Mouse (Mus musculus): Measurements from ENCODE around the gene Chd4.

Chd4 gene

GRCm38 (mm10) chr6:125139747-125140146 is 44.0 kb downstream of the Chd4 start:
- in situ Hi-C loops (cut with MboI) = no loop called here

GRCm38 (mm10) chr6:125142436-125142835 is 46.7 kb downstream of the Chd4 start:
- in situ Hi-C loops (cut with MboI) = no loop called here

GRCm38 (mm10) chr6:125143128-125143527 is 47.3 kb downstream of the Chd4 start:
- in situ Hi-C loops (cut with MboI) = no loop called here

- in situ Hi-C loops (cut with MboI) = no loop called here
These were observed 48.1 kb downstream of the Chd4 start for GRCm38 (mm10) chr6:125143904-125144303.

- in situ Hi-C loops (cut with MboI) = no loop called here
These were observed 49.2 kb downstream of the Chd4 start, which contains the start of gene Iffo1 for GRCm38 (mm10) chr6:125145001-125145400. TSS of gene Iffo1 (plus strand) at chr6:125145241.

- in situ Hi-C loops (cut with MboI) = no loop called here
These were observed 49.7 kb downstream of the Chd4 start for GRCm38 (mm10) chr6:125145479-125145951.

- in situ Hi-C loops (cut with MboI) = no loop called here
These were observed 50.4 kb downstream of the Chd4 start for GRCm38 (mm10) chr6:125146148-125146547.

- in situ Hi-C loops (cut with MboI) = no loop called here
These were observed 51.0 kb downstream of the Chd4 start for GRCm38 (mm10) chr6:125146797-125147196.

GRCm38 (mm10) chr6:125147329-125147728 is 51.5 kb downstream of the Chd4 start:
- in situ Hi-C loops (cut with MboI) = no loop called here

- in situ Hi-C loops (cut with MboI) = no loop called here
These were observed 52.6 kb downstream of the Chd4 start for GRCm38 (mm10) chr6:125148251-125148925.

GRCm38 (mm10) chr6:125148926-125149568 is 53.3 kb downstream of the Chd4 start:
- in situ Hi-C loops (cut with MboI) = no loop called here

- in situ Hi-C loops (cut with MboI) = no loop called here
These were observed 53.8 kb downstream of the Chd4 start for GRCm38 (mm10) chr6:125149569-125149950.

- in situ Hi-C loops (cut with MboI) = no loop called here
These were observed 56.6 kb downstream of the Chd4 start for GRCm38 (mm10) chr6:125152212-125153017.

GRCm38 (mm10) chr6:125153018-125153389 is 57.2 kb downstream of the Chd4 start:
- in situ Hi-C loops (cut with MboI) = no loop called here

GRCm38 (mm10) chr6:125153682-125154081 is 57.9 kb downstream of the Chd4 start:
- in situ Hi-C loops (cut with MboI) = no loop called here

GRCm38 (mm10) chr6:125154550-125154949 is 58.8 kb downstream of the Chd4 start:
- in situ Hi-C loops (cut with MboI) = no loop called here

GRCm38 (mm10) chr6:125155262-125155661 is 59.5 kb downstream of the Chd4 start:
- in situ Hi-C loops (cut with MboI) = no loop called here

GRCm38 (mm10) chr6:125156491-125156890 is 60.7 kb downstream of the Chd4 start:
- in situ Hi-C loops (cut with MboI) = no loop called here

- in situ Hi-C loops (cut with MboI) = no loop called here
These were observed 61.3 kb downstream of the Chd4 start for GRCm38 (mm10) chr6:125156903-125157614.

GRCm38 (mm10) chr6:125158944-125159492 is 63.2 kb downstream of the Chd4 start:
- in situ Hi-C loops (cut with MboI) = no loop called here

GRCm38 (mm10) chr6:125159773-125160557 is 64.2 kb downstream of the Chd4 start:
- in situ Hi-C loops (cut with MboI) = loop anchor here (5.0 kb wide), 1 partner anchor 112 kb away; no protein-coding TSS in a partner anchor

Measured in mature B cell (primary cell).